Mouse (Mus musculus) v-Abl transformed pro-B cells (cell line): Measurements from ENCODE around the gene Ermard.
"Not testable (repeated sequence)": the region's sequence is repeated elsewhere in the genome, so short reads cannot be mapped to it uniquely, and the experiment has no call there.

Experiments used
- in situ Hi-C, 2 experiments: fragments of 400-800 bp; cut with MboI; formaldehyde crosslinking; loops; one replicate each; pipeline ENCODE4 v1.15.1; 2025; ENCODE audit not compliant: unreplicated experiment in 2 of 2

Ermard gene

DNA sequence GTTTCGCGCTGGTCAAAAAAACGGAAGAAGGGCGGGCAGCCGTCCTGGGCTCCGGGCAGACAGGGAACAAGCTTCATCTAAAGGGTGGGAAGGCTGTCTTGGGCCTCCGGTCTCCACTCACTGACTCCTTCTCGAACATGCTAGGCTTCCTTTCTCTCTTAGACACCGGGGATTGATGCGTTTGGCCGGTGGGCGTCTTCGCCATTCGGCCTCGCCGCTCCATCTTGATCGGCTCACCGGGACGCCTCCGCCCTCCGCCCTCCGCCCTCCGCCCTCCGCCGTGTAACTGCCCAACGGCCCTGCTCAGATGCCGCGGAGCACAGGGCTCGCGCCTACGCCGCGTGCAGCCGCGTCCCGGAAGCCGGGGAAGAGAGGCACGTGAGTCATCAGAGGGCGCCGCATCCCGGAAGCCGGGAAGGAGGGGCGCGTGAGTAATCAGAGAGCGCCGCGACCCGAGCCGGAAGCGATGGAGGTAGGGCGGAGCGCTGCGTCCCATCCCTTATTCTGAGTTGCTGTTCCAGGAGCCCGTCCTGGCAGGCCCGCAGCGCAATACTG is at the start of gene Ermard, which contains the start of the genes Tcte3 and Gm3448:
TSS of gene Ermard (plus strand) at position 34 of the 555 bp plus-strand sequence.
TSS of gene Tcte3 (minus strand) at position 314 of the 555 bp plus-strand sequence.
TSS of gene Gm3448 (minus strand) at position 363 of the 555 bp plus-strand sequence.
- in situ Hi-C loops = not testable (repeated sequence)

GRCm38 (mm10) chr17:14992522-14993138 is 48.4 kb upstream of the Ermard start:
- in situ Hi-C loops = not testable (repeated sequence)

- in situ Hi-C loops = not testable (repeated sequence)
Measured at GRCm38 (mm10) chr17:14993139-14993832, 47.7 kb upstream of the Ermard start.

GRCm38 (mm10) chr17:14994140-14994539 is 46.9 kb upstream of the Ermard start:
- in situ Hi-C loops = not testable (repeated sequence)

GRCm38 (mm10) chr17:15000047-15000446 is 41.0 kb upstream of the Ermard start:
- in situ Hi-C loops = not testable (repeated sequence)

DNA sequence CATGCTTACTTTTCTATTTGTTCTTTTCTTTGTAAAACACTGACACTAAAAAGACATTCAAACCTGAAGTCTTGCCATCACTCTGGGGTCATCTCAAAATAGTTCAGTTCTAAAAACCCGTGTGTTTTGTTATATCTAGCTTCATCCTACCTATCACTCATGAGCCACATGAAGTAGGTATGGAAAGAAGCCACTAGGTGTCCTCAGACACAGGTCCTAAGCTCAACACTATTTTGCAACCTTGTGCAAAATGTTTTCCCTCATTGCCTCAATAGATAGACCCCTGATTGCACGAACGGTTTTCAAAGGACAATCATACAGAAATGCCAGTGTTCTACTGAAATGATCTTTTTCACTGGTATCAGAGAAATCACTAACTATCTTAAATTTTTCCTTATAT is 31.9 kb upstream of the Ermard start:
- in situ Hi-C loops = not testable (repeated sequence)

DNA sequence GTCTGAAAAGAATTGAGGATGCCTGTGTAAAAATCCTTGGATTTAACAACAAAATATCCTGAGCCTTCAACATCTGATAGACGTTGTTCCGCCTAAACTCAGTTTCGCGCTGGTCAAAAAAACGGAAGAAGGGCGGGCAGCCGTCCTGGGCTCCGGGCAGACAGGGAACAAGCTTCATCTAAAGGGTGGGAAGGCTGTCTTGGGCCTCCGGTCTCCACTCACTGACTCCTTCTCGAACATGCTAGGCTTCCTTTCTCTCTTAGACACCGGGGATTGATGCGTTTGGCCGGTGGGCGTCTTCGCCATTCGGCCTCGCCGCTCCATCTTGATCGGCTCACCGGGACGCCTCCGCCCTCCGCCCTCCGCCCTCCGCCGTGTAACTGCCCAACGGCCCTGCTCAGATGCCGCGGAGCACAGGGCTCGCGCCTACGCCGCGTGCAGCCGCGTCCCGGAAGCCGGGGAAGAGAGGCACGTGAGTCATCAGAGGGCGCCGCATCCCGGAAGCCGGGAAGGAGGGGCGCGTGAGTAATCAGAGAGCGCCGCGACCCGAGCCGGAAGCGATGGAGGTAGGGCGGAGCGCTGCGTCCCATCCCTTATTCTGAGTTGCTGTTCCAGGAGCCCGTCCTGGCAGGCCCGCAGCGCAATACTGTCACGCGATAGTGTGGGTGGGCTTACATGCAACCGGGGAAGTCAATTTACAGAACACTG is 31.1 kb upstream of the Ermard start, which contains the start of gene Gm3435:
TSS of gene Gm3435 (plus strand) at position 471 of the 708 bp plus-strand sequence.
- in situ Hi-C loops = not testable (repeated sequence)

DNA sequence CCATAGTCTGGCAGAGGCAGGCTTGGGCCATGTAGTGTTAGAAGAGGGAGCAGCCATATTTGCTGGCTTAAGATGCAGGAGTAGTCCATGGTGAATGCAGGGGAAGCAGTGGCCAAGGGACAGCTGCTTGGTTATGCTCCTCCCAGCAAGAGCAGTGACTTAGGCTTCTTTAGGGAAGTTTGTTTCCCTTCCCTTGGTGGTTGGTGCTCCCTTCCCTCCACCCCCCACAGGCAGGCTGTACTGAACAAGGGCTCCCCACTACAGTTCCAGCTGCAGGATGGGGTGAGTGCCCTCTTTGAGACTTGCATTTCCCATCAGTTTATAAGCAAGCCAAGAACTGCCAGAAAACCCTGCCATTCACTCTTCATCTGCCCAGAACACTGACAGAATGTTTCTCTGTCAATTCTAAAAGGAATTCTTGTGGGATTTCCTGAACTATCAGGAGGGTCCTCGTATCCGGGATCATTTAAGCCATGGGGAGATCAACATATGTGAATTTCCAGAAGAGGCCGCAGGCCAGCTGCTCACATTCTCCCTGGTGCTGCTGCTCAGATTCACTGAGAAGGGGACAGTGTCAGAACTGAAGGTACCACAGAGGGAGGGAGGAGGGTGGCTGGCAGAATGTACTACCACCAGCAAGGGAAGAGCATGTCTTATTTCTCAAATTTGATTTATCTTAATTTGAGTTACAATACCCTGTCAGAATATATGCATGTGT is 19.3 kb upstream of the Ermard start:
- in situ Hi-C loops = not testable (repeated sequence)

GRCm38 (mm10) chr17:15023878-15024492 is 17.0 kb upstream of the Ermard start:
- in situ Hi-C loops = not testable (repeated sequence)

- in situ Hi-C loops = not testable (repeated sequence)
Measured at GRCm38 (mm10) chr17:15024502-15025193, 16.4 kb upstream of the Ermard start.

DNA sequence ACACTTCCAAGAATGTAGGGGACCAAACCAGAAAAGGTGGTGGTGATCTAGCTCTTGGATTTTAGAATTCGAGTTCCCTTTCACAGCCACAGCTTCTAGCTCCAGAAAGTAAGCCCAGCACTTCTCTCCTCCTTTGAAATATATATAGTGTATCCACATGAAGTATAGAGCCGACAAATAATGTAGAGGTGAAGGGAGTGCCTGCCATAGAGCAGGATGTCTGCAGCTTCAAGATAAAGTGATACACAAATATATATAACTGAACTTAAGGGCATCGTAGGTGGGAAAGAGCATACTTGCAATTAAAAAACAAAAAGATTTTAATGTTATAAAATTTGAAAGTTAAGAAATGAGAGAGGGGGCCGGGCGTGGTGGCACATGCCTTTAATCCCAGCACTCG is 15.5 kb upstream of the Ermard start:
- in situ Hi-C loops = not testable (repeated sequence)

- in situ Hi-C loops = not testable (repeated sequence)
Measured at GRCm38 (mm10) chr17:15031414-15031813, 9.6 kb upstream of the Ermard start.

- in situ Hi-C loops = not testable (repeated sequence)
Measured at GRCm38 (mm10) chr17:15040455-15040854, 553 bp upstream of the Ermard start.

GRCm38 (mm10) chr17:15050338-15050737 is 9.3 kb downstream of the Ermard start:
- in situ Hi-C loops = loop anchor here (25.0 kb wide), 4 partner anchors 412 to 737 kb away; partner anchors contain the start of genes Chd1 (in 2 of the 2) and Prdm9 (in 1 of the 2)

DNA sequence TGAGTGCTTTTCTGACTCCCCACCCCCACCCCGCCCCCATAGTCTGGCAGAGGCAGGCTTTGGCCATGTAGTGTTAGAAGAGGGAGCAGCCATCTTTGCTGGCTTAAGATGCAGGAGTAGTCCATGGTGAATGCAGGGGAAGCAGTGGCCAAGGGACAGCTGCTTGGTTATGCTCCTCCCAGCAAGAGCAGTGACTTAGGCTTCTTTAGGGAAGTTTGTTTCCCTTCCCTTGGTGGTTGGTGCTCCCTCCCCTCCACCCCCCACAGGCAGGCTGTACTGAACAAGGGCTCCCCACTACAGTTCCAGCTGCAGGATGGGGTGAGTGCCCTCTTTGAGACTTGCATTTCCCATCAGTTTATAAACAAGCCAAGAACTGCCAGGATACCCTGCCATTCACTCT is 11.8 kb downstream of the Ermard start:
- in situ Hi-C loops = loop anchor here (25.0 kb wide), 4 partner anchors 410 to 735 kb away; partner anchors contain the start of genes Chd1 (in 2 of the 2) and Prdm9 (in 1 of the 2)

- in situ Hi-C loops = loop anchor here (25.0 kb wide), 4 partner anchors 409 to 734 kb away; partner anchors contain the start of genes Chd1 (in 2 of the 2) and Prdm9 (in 1 of the 2)
Measured at GRCm38 (mm10) chr17:15053183-15053828, 12.3 kb downstream of the Ermard start.

- in situ Hi-C loops = loop anchor here (25.0 kb wide), 4 partner anchors 408 to 733 kb away; partner anchors contain the start of genes Chd1 (in 2 of the 2) and Prdm9 (in 1 of the 2)
Measured at GRCm38 (mm10) chr17:15053829-15054200, 12.8 kb downstream of the Ermard start.

DNA sequence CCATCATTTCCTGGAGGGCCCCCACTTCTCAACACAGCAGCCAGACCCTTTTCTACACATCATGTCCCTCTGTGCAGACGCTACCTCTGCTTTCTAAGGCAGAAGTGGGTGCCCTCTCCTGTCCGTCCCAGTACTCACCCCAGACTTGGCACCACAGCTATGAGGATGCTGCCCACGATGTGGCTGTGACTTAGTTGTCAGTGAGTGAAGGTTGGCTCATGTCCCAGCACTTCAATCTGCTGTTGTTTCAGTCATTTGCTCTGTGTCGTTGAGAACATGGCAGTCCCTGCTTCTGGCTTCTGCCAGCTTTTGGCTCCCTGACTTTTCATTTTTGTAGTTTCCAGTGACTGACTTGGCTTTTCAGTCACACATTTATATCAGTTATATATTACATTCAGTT is 14.9 kb downstream of the Ermard start:
- in situ Hi-C loops = loop anchor here (25.0 kb wide), 4 partner anchors 406 to 731 kb away; partner anchors contain the start of genes Chd1 (in 2 of the 2) and Prdm9 (in 1 of the 2)
